Mouse (Mus musculus) thymus, adult 18-20 months (tissue): Measurements from ENCODE around the gene Ctbp2.
"Not testable (repeated sequence)": the region's sequence is repeated elsewhere in the genome, so short reads cannot be mapped to it uniquely, and the experiment has no call there.

Source experiments
- DNase-seq, 2 experiments: peaks; one replicate each; pipeline ENCODE4 v3.0.0; 2022; ENCODE audit warnings: mixed read lengths in 2 of 2

Gene Ctbp2

DNA sequence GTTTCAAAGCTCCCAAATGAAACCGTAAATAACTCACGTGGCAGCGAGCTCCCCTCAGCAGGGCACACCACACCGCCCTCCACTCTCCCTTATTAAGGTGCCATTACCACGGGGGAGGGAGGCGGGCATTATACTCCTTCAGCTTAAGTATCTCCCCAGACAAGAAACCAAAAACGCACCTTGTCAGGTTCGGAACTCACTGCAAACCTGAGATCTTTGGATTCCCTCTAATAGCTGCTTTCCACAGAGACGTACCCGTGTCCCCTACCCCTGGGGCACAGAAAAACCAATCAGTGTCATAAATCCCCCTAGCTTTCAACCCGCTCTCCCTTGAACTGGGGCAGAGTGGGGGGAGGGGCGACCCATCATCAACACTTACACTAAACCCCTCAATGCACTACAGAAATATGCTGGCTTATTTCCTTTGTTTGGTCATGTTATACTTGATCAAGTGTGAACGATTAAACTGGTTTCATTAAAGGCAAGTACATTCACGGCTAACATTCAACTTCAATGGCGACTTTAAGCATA, 3.9 kb downstream of the Ctbp2 start:
- DNase-seq: no peak

DNA sequence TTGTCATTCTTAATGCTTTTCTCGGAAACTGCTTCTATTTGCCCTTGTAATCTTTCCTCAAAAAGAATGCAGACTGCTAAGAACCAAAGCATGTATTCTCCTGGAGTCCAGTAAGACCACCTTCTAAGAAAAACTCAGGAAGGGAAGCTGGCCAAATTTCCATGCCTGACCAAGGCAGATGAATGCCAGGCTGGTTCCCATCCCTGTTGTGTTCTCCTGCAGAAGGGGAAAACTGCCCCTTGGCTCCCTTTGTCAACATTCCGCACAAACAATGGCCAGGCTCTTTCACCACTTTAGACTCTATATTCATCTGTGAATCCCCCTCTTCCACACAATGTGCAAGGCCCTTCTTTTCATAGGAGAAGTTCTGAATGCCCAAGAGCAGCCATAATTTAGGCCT, 6.3 kb downstream of the Ctbp2 start:
- no peak for DNase-seq

DNA sequence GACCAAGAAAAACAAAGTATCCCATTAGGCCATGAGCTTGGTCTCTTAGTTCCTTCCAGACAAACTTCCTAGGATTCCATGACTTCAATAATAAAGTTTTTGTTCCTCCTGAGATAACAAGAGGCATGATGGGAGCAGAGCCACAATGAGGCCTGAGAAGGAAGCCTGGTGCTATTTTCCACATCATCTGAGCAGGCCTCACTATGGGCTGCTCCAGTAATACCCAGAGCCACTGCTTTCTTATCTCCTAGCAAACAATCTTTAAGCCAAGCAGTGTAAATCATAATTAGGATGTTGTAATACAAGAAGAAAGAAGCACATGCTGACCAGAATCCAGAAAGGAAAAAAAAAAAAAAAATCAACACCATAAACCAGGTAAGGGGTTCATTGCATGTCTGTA, 7.6 kb downstream of the Ctbp2 start:
- DNase-seq: no peak

DNA sequence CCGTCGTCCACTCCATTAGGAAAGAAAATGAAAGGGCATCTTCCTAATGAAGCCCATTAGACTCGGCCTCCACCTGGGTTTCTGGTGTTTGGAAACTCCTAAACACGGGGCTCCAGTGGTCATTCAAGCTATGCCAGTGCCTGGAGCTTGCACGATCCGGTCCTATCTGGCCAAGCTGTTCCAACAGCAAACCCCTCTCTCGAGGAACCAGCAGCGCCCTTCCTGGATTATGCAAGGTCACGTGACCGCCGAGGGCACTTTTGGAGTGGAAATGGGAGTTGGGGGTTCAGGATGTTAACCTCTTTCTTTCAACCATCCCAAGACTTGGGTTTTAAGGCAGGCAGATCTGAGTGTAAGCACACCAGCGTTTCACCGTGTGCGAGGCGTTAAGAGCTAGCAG, 8.3 kb downstream of the Ctbp2 start:
- DNase-seq: no peak

DNA sequence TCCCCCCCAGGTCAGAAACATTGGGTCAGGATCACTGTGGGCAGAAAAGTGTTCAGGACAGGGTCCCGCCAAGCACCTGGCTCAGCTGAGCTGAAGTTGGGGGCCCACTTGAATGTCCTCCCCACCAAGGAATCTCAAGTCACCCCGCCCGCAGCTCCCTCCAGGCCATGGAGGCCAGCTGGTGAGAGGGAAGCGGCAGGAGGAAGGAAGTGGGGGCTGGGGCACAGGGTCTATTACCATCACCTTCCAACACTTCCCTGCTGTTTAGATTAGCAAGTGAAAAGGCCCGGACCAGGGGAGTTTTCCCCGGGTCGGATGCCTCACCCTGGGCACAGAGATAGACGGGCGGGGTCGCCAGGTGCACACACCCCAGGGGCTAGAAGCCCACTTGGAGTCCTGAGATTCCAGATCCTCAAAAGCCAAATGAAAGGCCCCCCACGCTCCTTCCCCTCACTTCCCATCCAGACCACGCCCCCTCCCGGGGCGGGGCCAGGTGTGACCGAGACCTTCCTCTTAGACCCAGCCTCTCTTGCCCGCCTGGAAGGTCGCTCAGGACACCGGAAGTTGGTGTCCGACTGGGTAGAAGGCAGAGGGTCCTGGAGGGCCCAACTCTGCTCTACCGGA, 9.2 kb downstream of the Ctbp2 start:
- no peak for DNase-seq

DNA sequence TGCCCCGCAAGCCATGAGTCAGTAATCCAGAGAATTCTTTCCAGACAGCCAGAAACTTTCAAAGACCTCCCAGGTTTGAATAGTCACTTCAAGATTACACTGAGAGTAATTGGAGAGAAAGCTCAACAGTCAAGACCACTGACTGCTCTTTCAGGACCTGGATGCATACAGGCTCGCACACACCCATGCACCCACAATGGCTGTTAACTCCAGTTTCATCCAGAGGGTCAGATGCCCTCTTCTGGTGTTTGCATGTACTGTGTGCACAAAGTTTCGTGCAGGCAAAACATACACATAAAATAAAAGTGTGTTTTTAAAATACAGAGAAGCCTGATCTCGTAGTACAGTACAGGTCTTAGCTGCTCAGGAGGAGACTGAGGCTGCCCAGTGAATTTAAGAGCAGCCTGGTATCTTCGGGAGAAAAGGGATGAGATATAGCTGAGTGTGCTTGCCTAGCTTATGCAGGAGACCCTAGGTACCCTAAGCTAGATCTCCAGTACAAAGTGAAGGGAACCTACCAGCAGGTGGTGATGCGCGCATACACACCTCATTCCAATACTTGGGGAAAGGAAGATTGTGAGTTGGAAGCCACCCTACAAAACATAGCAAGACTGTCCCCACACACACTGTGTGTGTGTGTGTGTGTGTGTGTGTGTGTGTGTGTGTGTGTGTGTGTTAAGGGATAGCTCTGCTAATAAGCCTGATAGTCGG, 10.8 kb downstream of the Ctbp2 start:
- DNase-seq: no peak

DNA sequence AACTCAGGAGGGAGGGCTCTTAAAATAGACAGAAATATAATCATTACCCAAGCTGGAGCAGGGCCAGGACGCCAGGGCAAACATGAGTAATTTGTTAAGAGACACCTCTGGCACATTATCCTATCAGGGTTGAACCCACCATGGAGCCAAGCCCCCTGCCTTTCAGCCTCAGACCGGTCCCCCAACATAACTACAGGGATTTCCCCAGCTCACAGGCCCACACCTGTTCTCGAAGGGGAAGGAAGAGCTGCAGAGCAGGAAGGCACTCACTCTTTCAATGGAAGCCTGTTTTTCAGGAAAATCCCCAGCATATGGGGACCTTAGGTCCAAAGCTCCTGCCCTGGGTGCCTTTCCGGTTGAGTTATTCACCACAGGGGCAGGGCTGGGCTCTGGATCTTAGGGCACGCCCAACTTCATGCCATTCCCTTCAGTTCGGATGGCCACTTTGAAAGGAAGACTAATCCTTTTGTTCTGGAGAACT, 11.8 kb downstream of the Ctbp2 start:
- no peak for DNase-seq

DNA sequence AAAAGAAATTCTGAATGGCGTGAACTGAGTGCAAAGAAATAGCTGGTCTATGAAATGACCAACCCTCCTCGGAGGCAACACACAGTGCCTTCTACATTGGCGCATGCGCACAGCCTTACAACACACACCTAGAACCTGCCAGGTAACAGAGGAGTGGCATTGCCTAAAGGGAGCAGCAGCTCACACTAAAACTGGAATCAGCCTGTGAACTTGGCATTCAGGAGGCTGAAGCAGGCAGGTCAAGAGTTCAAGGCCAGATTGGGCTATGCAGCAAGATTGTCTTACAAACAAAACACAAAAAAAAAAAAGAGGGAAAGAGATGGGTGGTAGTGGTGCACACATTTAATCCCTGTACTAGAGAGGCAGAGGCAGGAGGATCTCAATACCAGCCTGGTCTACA, 14.7 kb downstream of the Ctbp2 start:
- no peak for DNase-seq

DNA sequence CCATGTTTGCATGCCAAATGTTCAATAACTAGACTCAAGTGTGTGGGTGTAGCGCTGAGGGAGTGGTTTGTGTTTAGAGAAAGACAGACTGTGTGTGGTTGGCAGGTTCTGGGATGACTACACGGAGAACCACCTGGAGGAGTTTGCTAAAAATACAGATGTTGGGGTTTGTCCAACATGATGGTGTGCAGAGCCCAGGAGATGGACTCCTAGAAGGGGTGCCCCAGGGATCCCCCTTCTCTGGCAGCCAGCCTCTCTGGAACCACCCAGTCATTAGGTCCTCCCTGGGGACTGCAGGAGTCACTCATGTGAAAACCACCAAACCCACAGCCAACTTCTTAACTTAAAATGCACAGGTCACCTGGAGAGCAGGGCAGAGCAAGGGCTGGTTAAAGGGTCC, 15.5 kb downstream of the Ctbp2 start:
- no peak for DNase-seq

DNA sequence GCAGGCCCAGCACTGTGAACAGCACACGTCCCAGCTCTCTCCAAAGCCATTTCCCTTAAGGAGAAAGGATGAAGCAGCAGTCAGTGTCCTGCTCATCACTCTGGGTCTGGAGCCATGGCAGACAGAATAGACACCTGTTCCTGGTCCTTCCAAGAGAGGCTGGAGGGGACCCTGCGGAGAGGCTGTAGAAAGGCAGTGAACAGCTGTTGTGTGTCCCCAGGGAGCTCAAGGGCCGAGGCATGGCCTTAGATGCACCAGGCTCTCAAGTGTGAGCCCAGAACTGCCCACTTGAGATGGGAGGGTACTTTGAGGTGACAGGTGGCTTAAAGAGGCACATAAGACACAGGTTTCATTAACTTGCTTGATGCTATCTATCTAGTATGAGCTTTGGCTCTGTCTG, 21.6 kb downstream of the Ctbp2 start:
- no peak for DNase-seq

DNA sequence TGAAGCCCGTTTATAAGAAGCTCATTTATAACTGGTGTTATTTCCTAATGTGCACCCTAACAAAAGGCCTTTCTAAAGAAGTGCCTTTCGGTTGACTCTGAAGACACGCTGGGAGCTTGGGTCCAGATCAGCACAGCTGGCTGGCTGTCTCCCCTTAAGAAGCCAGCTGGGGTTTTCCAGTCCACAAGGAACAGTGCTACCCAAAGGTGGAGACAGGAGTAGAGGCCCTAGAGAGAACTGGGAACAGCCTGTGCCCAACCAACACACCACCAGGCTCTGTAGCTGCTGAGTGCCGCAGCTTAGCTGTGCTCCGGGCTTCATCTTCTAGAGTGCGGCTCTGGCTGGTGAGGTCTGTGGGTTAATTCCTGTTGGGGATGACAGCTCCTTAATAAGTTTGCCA, 23.1 kb downstream of the Ctbp2 start:
- no peak for DNase-seq

DNA sequence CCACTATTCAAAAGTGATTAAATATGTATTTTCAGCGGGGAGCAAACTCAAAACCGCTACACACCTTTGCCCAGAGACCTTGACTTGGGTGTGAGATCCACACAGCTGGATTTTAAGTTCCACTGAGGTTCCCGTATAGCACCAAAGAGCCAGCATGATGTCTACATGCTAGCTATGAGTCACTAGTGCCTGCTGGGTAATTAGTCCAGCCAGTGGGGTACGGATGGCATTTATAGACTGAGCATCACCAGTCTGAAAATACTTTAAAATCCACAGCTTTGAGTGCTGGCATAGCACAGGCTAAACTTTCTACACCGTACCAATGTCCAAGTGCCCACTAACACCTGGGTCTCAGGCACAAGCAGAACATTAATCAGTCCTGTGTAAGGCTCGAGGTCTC, 24.0 kb downstream of the Ctbp2 start:
- DNase-seq: no peak

DNA sequence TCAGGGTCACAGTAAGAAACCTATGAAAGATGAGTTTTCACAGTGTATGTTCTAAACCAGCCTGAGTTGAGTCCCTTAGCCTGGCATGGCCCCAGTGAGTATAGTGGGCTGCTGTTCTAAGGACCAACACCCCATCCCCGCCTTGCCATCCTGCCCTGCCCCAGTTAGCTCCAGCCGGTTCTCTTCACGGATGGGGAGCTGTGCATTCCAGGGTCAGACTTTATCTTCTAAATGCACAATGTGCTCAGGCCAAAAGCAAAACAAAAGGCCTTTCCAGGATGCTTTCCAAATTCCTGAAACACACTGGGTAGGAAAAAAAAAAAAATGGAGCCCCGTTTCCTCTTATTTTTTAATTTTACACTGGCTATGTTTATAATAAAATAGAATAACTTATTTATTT, 24.9 kb downstream of the Ctbp2 start:
- DNase-seq: no peak

DNA sequence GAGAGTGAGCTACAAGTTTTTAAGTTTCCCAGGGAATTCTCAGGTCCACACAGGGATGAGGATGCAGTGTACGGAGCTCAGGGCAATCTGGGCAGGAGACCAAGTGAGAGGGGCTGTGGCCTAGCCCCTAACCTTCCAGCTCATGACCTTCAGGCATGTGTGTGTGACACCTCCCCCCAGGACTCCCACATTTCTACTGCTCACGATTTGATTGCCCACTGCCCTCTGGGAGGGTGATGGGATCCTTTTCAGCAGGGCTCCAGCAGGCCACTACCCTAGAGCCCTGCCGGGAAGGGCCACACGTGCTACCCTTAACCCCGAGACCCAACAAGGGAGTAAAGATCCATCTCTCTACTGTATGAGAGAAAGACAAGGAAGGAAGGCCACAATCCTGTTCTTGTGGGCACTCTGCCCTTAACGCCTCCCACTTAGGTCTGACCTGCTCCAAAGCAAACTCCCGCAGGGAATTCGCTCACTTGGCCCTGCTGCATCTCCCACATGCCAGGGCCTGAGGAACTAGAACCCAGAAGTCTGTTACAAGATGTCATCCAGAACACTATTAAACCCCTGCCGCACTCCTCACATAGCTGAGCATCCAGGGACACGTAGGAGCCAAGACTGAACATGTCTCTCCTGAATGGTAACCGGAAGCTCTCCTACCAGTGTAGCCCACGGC, 25.9 kb downstream of the Ctbp2 start:
- DNase-seq: no peak

DNA sequence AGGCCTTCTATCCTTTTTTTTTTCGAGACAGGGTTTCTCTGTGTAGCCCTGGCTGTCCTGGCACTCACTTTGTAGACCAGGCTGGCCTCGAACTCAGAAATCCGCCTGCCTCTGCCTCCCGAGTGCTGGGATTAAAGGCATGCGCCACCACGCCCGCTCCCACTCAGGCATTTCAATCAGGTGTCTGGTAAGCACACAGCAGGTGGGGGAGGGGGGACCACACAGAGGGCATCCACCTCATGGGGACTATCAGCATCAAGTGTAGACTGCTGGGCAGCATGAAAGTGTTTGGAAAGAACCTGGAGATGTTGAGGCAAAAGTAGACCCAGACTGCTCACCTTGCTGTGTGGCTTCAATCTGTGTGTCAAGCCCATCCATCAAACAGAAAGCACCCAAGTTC, 28.5 kb downstream of the Ctbp2 start:
- DNase-seq: not testable (repeated sequence)

DNA sequence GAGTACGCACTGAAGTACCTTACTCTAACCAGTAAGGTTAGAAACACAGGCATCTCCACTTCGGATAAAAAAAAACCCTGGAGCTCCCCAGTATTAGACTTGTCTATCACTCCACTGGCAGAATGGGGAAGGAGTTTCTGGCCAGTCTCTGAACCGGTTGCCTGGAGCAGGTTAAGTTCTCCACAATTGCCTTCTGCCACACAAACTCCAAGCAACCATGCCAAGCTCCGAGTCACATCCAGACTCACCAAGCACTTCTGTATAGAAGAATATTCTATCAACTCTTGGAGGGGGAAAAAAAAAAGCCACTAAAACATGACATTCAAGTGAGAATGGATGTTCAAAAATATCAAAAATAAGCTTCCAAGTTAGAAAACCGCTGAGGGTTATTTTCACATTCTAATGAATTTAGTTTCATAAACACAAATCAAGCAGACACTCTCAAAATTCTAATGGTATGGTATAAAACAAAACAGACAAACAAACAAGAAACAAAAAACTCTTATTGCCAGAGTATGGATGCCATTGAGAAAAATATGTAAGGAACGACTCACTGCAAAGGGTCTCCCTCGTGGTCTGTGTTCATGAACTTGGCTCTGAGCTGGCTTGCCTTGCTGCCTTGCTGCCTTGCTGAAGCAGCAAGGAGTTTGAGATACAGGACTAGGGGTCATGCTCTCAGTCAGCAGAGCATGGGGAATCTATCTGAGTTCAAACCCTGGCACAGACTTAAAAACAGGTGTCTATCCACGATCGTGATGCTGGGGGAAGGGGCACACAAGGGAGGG, 29.3 kb downstream of the Ctbp2 start:
- DNase-seq: no peak

DNA sequence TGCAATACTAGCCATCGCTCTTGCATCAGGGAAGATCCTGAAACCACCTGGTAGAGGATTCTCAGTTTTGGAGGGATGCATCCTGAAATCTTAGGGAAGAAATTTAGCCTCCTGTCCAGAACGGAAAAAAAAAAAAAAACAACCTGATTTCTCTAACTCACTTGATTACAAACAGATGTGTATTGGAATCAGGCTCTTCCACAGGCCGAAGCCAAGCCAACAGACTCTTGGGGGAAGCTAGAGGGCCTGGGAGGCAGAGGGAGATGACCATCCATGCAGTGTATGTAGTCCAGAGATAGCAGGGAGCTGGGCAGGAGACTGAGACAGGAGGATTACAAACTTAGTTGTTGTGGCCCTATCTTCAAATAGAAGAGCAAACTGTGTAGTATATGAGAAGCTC, 30.0 kb downstream of the Ctbp2 start:
- DNase-seq: no peak

DNA sequence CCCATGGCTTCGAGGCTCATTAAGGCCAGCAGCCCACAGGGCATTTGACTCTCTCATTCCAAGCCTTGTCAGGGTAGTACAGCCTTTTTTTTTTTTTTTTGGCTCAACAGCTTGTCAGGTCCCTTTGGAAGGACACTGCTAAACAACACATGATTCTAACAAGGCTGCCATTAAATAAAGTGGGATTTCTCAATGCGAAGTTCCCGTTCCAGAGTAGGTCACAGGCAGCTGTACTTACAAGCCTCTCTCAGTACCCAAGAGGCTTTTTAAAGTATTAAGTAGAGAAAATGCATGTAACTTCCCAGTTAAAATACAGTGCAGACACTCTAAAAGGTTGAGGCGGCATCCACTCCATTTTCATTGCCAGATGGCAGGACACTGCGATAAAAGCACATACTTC, 30.4 kb downstream of the Ctbp2 start:
- DNase-seq: no peak

DNA sequence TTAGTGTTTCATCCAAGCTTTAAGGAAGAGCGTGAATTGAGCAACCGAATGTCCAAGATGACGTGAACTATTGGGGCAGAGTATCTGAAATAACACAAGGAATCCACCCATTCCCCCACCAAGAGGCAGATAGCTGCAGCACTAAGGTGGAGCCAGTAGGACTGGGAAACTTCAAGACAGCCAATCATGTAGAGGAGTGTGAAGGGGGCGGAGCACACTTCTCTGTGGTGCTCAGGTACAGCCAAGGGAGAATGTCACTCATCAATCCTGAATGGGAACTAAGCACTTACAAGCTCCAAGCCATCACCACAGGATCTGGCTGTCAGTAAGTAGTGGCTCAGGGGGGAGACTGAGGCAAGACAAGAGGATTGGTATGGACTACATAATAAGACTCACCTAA, 33.5 kb downstream of the Ctbp2 start:
- no peak for DNase-seq

DNA sequence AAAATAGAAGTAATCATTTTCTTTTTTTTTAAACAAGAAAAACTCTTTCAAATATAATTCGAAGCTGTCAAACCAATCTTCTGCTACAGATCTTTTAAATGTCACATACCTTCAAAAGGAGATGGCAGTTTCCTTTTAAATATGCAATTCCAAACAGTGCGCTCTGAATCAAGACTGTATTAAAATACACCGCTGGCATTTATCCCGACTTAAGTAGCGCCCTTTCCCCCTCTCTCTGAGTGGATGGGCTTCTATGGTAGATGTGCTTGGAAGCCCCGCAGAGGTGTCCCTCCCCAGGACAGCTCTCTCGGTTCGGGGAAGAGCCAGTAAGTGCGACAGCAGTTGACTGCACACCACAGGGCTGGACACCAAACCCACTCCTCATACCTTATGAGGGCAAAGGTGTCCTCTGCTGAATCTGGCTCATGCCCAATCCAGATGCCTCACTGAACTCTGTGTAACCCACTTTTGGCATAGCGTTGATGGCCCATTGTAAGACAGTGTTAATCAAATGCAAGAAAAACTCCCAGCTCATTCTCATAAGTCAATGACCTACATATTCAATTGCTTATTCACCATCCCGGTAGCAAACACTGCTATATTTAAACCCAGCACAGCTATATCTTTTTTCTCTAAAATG, 34.4 kb downstream of the Ctbp2 start:
- no peak for DNase-seq

DNA sequence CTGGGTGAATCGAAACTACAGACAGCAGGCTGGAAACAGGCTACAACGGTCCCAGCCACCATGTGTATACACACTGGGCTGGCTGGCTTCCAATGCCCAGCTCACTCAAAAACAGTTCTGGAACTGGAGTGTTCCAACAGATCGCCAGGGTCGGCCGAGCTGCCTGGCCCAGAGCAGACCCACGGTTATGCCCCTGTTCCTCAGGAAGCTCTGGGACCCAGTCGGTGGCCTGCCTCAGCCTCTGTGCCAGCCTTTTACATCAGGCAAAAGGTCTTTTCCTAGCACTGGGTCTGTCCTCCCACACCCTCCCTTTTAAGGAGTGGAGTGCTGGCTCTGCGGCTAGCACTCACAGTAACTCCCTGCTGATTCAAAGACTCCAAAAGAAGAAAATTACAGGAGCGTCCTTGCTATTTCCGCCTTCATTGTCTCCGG, 35.3 kb downstream of the Ctbp2 start:
- no peak for DNase-seq

DNA sequence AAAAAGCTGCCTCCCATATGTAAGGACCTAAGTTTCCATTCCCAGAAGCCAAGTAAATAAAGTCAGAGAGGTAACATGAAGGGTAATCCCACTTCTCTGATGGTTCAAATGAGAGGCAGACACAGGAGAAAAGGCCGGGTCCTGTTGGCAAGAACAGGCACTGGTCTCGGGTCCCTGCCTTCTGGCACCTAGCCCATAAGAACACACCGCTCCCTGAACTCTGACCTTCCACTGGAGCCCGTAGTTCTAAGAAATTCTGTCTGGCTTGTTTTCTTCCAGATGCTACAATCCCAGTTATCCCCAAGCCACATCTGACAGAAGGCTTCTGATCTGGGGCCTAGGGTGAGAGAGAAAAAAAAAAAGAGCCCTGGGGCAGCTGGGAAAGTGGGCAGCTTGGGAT, 35.7 kb downstream of the Ctbp2 start:
- no peak for DNase-seq

DNA sequence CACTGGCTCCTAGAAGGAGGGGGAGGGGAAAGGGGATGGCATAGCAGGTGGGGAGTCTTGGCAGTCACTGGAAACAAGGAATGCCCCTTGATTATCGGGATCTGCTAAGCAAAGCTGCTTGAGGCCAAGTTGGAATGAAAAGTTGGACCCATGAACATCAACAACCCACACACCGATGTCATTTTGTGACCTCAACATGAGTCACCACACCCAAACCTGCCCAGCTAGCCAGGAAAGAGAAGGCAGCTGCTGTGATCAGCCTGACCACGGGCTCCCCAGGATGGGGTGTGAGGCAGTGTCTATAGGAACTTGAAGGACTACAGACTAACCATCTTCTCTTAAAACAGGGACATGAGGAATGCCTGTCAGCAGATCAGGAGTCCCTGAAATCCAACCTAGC, 38.7 kb downstream of the Ctbp2 start:
- DNase-seq: no peak
